Mouse (Mus musculus) G1E (cell line): ENCODE measurements at regions not wholly inside any gene's neighbourhood (a gene's known extent, or its start where the extent isn't known, plus 50 kb on each side); places are given as distances from the start of the nearest gene placed in this dataset.

Source experiments
- CTCF ChIP-seq: IDR thresholded peaks from 2 replicates; pipeline ENCODE4 v1.5.1; 2012; ENCODE audit warnings: low read depth, low read length, inconsistent platforms, mixed read lengths
- GATA1 ChIP-seq: IDR thresholded peaks from 2 replicates; pipeline ENCODE4 v1.6.1; 2012; ENCODE audit warnings: borderline replicate concordance, low read length, inconsistent platforms, mixed read lengths
- POLR2AphosphoS5 ChIP-seq: IDR thresholded peaks from 2 replicates; pipeline ENCODE4 v1.6.1; 2012; ENCODE audit warnings: low read depth, low read length, inconsistent platforms; ENCODE audit not compliant: insufficient replicate concordance
- TAL1 ChIP-seq: conservative IDR thresholded peaks from 2 replicates; pipeline ENCODE4 v1.6.1; 2012; ENCODE audit warnings: low read depth, low read length, inconsistent platforms, mixed read lengths

- TF ChIP-seq CTCF = no peak
- no peak for TF ChIP-seq POLR2AphosphoS5
- no peak for TF ChIP-seq GATA1
- no peak for TF ChIP-seq TAL1
Observed at GRCm38 (mm10) chr13:10867864-10868263, 507.2 kb upstream of the Chrm3 start.
